Mouse (Mus musculus): ENCODE results near the gene Dcakd.

Gene Dcakd

DNA sequence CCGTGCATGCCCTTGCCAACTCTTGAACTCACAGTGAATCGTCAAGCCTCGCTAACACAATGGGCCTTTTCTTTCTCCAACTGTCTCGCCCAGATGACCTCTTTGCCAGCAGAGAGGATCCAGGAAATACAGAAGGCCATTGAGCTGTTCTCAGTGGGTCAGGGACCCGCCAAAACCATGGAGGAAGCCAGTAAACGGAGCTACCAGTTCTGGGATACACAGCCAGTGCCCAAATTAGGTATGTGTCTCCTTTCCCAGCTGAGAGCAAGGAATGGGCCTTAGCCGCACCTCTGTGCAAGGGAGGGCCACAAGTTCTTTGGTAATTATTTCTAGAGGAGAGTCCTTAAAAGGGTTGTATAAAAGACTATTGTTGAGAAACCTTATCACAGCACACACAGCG, 18.2 kb upstream of the Dcakd start:
- no peak for DNase-seq

- DNase-seq = no peak
Observed at GRCm38 (mm10) chr11:103043982-103044381, 15.8 kb upstream of the Dcakd start.

DNA sequence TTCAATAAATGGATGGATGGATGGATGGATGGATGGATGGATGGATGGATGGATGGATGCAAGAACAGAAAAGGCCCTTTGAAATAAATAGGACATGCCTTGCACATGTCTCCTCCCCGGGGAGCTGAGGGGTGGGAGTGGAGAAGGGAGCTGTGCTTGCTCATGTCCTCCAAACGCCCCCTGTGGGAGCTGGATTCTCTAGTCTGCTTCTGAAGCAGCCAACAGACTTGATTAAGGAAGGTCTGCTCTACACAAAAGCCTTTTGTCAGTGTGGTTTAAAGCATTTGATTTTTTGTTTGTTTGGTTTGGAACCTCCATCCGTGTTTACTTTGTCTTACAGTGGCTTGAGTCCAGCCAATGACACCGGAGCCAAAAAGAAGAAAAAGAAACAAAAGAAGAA, 14.7 kb upstream of the Dcakd start:
- no peak for DNase-seq

- DNase-seq = no peak
Observed at GRCm38 (mm10) chr11:103038037-103038436, 9.9 kb upstream of the Dcakd start.

GRCm38 (mm10) chr11:103036881-103037465, 8.8 kb upstream of the Dcakd start:
- DNase-seq = no peak

GRCm38 (mm10) chr11:103035007-103035406, 6.9 kb upstream of the Dcakd start:
- no peak for DNase-seq

DNA sequence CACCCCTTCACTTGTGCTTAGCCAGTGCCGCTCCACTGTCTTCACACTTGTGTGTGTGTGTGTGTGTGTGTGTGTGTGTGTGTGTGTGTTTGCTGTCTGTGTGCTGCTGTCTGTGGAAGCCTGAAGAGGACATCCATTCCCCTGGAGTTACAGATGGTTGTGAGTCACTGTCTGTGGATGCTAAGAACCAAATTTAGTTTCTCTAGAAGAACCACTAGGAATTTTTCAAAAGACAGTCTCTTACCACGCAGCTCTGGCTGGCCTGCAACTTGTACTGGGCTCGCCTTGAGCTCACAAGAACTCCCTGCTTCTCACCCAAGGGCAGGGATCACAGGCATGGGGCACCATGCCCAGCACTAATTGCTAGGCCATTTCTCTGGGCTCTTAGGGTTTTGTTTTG, 4.9 kb upstream of the Dcakd start:
- no peak for DNase-seq

DNA sequence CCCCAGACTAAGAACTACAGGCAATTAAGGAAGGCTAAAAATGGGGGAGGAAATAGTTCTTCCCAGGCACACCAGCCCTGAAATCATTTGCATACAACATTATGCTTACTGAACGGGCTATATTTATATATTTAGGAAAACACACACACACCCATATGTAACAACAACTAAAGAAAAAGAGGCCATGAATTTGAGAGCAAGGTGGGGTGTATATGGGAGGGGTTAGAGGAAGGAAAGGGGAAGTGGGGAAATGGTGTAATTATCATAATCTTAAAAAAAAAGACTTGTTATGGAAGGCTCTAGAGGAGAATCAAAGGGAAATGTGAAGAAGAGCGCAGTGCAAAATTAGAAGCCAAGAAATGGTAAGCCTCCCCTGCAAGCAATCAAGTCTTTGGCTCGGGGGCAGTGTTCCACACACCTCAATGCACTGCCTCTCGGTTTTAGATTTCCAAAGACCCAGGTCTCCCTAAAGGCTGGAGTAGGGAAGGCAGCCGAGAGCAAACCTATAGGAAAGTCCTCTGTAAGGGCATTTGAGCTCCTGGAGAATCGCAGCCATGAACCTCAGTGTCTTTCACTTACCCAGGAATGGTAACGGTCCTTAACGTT, 460 bp downstream of the Dcakd start:
- no peak for DNase-seq

- no peak for DNase-seq
Observed at GRCm38 (mm10) chr11:103026901-103027300, 1.2 kb downstream of the Dcakd start.

DNA sequence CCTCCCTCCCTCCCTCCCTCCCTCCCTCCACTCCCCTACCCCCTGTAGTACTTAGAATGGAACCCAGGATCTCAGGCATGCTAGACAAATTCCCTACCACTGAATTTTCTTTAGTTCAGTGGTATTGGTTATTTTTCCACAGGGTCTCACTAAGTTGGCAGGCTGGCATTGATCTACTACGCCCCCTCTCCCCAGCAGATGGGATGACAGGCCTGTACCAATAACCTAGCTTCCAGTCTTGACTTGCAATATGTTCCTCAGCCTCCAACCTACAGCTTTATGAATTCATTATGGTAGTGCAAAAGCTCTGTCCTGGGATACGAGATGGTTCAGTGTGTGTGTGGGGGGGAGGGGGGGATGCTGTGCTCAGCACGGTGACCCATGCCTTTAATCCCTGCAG, 4.2 kb downstream of the Dcakd start:
- no peak for DNase-seq

DNA sequence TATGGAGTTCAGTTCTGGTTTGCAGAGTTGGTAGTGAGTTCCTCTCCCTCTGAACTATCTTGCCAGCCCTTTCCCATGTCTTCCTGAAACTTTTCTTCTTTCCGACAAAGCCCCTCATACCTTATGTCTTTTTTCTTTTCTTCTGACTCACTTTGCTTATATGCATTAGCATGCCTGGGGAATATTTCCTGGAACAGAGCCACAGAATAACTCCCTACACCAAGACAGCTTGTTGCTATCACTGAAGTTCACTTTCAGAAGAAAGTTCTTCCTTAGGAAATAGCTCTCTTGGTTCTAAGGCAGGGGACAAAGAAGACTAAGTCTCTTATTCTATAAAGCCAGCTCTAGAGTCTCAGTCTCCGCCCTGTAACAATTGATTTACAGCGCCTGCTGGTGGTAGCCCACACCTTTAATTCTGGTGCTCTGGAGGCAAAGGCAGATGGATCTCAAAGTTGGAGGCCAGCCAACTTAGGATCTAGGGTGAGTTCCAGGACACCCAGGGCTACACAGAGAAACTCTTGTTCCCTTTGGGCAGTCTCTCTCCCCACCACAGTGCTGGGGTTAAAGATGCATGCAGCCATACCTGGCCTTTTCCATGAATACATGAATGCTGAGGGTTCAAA, 7.3 kb downstream of the Dcakd start:
- DNase-seq = no peak

GRCm38 (mm10) chr11:103019325-103019724, 8.8 kb downstream of the Dcakd start:
- no peak for DNase-seq

DNA sequence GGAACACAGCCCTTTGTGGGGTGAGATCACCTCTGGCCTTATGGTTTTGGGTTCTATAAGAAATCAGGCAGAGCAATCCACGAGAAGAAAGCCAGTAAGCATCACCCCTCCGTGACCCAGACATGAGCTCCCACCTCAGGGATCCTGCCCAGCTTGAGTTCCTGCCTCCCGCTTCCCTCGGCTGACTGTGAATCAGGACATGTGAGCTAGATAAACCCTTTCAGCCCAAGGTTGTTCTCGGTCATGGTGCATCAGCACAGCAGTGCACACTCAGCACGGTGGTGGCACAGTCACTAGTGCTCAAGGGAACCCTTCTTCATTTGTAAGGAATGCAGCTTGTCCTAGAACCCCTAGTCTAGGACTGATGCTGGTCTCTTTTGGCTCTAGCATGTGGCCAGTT, 9.3 kb downstream of the Dcakd start:
- DNase-seq = no peak

GRCm38 (mm10) chr11:103017661-103018060, 10.5 kb downstream of the Dcakd start:
- no peak for DNase-seq

DNA sequence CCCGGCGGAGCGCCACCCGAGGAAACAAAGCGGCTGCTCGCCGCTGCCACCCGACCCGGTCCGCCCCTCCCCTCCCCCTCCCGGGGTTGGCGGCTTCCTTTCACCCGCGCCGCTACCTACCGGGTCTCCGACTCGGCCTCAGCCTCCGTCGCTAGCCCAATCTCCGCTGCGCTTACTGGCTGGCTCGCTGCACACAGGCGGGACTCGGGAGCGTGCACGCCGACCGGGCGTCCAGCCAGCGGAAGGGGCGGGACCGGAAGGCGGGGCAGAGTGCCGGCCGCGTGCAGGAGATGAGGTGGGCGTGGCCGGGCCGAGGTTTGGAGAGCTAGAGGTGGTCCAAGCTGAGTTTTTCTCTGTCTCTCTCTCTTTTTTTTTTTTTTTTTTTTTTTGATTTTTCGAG, 11.2 kb downstream of the Dcakd start:
- peak; percentile 99 for DNase-seq

DNA sequence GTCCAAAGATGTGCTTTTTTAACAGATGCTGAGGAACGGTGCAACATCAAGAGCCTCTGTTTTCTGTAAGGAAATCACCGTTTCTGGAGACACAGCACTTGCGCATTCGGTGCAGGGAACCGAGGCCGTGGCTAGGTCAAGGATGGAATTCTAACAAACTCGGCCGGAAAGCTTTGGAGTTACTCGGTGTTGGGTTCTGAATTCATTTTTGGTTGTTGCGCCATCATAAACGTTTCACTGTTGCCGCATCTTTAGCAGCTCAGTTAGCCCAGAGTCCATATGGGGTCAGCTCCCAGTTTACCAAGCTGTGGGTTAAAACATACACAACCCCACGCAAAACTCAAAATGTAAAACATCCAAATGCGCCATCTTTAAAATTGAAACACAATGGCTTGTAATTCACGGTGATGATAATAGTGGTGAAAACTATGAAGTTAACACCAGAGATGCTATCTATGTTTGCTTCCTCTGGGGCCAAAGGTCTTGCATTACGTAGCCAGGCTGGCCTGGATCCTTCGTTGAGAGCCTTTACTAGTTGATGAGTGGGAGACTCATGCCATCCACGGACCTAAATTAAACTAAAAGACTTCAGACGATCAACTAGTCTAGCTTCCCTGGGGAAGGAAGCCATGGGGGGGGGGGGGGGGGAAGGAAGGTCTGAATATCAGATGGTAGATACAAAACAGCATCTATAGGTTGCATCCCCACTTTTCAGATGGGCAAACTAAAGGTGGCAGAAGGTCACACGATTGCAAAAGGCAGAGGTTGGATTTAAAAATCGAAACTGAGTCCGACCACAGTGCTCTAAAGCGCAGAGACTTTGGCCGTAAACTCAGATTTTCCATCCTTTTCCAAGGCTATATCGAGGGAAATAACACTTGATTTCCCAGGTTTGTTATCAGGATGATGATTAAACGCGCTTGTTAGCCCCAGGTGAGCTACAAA, 12.0 kb downstream of the Dcakd start:
- DNase-seq = no peak

GRCm38 (mm10) chr11:103011206-103011497, 17.0 kb downstream of the Dcakd start:
- DNase-seq = no peak

GRCm38 (mm10) chr11:103010454-103011205, 17.5 kb downstream of the Dcakd start:
- DNase-seq = no peak

DNA sequence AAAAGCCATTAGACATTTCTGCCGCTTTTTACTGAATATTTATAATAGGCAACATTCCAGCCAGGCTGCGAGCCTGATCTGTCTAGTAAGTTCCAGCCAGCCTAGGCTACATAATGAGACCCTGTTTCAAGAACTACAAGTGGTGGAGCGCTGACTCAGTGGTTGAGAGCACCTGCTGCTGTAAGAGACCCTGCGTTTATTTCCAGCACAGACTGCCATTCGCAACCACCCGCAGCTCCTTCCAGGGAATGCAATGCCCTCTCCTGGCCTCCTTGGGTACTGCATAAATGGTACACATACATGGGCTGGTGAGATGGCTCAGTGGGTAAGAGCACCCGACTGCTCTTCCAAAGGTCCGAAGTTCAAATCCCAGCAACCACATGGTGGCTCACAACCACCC, 18.9 kb downstream of the Dcakd start:
- no peak for DNase-seq

DNA sequence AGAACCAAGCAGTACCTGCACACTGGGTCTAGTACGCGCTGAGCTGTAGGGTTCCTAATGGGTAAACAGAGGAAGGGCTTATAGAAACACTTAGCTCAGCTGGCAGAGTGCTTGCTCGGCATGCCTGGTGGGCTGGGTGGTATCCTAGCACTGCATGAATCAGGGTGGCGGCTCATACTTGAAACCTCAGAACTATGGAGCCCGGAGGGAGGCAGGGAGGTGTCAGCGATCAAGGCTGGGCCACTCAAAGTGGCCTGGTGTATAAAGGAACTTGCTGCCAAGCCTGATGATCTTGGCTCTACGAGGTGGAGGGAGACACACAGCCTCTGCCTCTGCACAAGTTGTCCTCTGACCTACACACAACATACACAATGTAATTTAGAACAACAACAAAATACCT, 19.6 kb downstream of the Dcakd start:
- DNase-seq = peak in 1 of 2 experiments; percentile 40

DNA sequence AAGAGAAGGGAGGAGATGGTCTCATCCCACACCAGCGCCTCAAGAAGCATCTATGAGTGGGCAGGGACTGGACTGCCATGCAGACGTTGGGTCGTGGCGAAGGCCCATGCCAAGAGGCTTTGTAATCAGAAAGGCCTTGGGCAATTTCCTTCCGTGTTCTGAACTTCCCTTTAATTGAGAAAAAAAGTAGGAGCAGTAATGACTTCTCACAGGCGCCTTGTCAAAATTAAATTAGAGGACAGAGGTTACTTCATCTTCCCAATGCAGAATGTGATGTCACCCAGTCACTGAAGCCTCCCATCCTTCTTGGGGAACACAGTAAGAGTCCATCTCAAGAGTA, 21.2 kb downstream of the Dcakd start:
- DNase-seq = peak; percentile 72

GRCm38 (mm10) chr11:103006286-103007000, 21.7 kb downstream of the Dcakd start:
- DNase-seq = no peak
